Mouse (Mus musculus) heart, embryonic 15.5 days (tissue): Measurements from ENCODE around the gene Gm47955. TPM values are rescaled to one million over a fixed set of nuclear protein-coding genes. Genes with fewer than 3 reads are reported as not detected.

Experiments used
- ATAC-seq: fragments of 200-750 bp; cut with Nextera tagmentation; replicated peaks from 2 replicates; pipeline ENCODE4 v1.8.0; 2017; ENCODE audit warnings: low read depth, moderate TSS enrichment; ENCODE audit not compliant: insufficient number of reproducible peaks, insufficient read depth, low FRiP score
- H3K27ac ChIP-seq: fragments of 300-500 bp; sonication (generic); 2 replicates; pipeline ENCODE4 v1.5.1; 2015; ENCODE audit warnings: mild to moderate bottlenecking, inconsistent platforms
- H3K27me3 ChIP-seq: fragments of 300-500 bp; sonication (generic); 2 replicates; pipeline ENCODE4 v1.6.1; 2015; ENCODE audit warnings: inconsistent platforms
- H3K36me3 ChIP-seq: fragments of 300-500 bp; sonication (generic); 2 replicates; pipeline ENCODE4 v1.6.1; 2015; ENCODE audit warnings: mild to moderate bottlenecking, inconsistent platforms
- H3K4me1 ChIP-seq: fragments of 300-500 bp; sonication (generic); replicated peaks from 2 replicates; pipeline ENCODE4 v1.6.1; 2015; ENCODE audit warnings: inconsistent platforms
- H3K4me2 ChIP-seq: fragments of 300-500 bp; sonication (generic); 2 replicates; pipeline ENCODE4 v1.6.1; 2015; ENCODE audit warnings: inconsistent platforms, mild to moderate bottlenecking, moderate library complexity
- H3K4me3 ChIP-seq: fragments of 300-500 bp; sonication (generic); 2 replicates; pipeline ENCODE4 v1.5.1; 2015; ENCODE audit warnings: mild to moderate bottlenecking, inconsistent platforms
- H3K9ac ChIP-seq: fragments of 300-500 bp; sonication (generic); 2 replicates; pipeline ENCODE4 v1.6.1; 2015; ENCODE audit warnings: mild to moderate bottlenecking, inconsistent platforms
- H3K9me3 ChIP-seq: fragments of 300-500 bp; sonication (generic); replicated peaks from 2 replicates; pipeline ENCODE4 v1.6.1; 2016; ENCODE audit warnings: inconsistent platforms
- WGBS: fragments of 180-500 bp; shearing (Covaris S2); methylation state at CpG from one replicate; pipeline ENCODE4 v1.1.7; 2015; ENCODE audit warnings: mixed read lengths; 5-methylcytosine and 5-hydroxymethylcytosine counted together
- polyA plus RNA-seq: library from polyadenylated mRNA; unstranded; fragments of >200 nt; fragmentation: Nextera tagmentation; extraction: Ambion mirVana; gene quantifications from 2 replicates; pipeline ENCODE4 v1.2.1, GENCODE M21; 2015

Gene Gm47955
- polyA plus RNA-seq, 1 experiment from 2014 or later, result not detected

GRCm38 (mm10) chr1:82966413-82966812, 6.3 kb downstream of the Gm47955 start:
- no peaks in the 10 kb centered on the region for H3K9me3 ChIP-seq
- H3K4me2 ChIP-seq, result no peak overlapping the region
- no peak overlapping the region for H3K9ac ChIP-seq
- H3K4me3 ChIP-seq, result no peak overlapping the region
- peaks cover 2% of the 10 kb centered on the region; the same call in 1 of the 2 replicates for H3K4me1 ChIP-seq
- no peaks in the 10 kb centered on the region for H3K27me3 ChIP-seq
- no peak for ATAC-seq
- H3K27ac ChIP-seq, result no peak overlapping the region
- no peaks in the 10 kb centered on the region for H3K36me3 ChIP-seq
- 61% methylated on average over 3 of the region's 3 CpGs for WGBS

- Histone ChIP-seq H3K9me3 (no peaks in the 10 kb centered on the region), H3K27ac (peak overlapping the region; percentile 61), H3K4me1 (peaks cover 27% of the 10 kb centered on the region), H3K9ac (no peak overlapping the region), H3K4me2 (peak overlapping the region; percentile 31; the same call in 1 of the 2 replicates), H3K36me3 (no peaks in the 10 kb centered on the region), H3K4me3 (no peak overlapping the region), H3K27me3 (no peaks in the 10 kb centered on the region)
- peak; percentile 80 for ATAC-seq
- WGBS, result 6% methylated on average over 4 of the region's 4 CpGs
These were observed 12.0 kb downstream of the Gm47955 start for GRCm38 (mm10) chr1:82972046-82972445.

GRCm38 (mm10) chr1:82973244-82973643, 13.2 kb downstream of the Gm47955 start:
- no peak for ATAC-seq

GRCm38 (mm10) chr1:82973901-82974300, 13.8 kb downstream of the Gm47955 start:
- no peak overlapping the region for H3K27ac ChIP-seq
- H3K4me2 ChIP-seq, result no peak overlapping the region
- no peak for ATAC-seq

More at GRCm38 (mm10) chr1:82973244-82973643, 13.2 kb downstream of the Gm47955 start:
- Histone ChIP-seq H3K4me1 (peaks cover 27% of the 10 kb centered on the region), H3K9me3 (no peaks in the 10 kb centered on the region), H3K36me3 (no peaks in the 10 kb centered on the region), H3K4me3 (no peak overlapping the region), H3K27me3 (no peaks in the 10 kb centered on the region), H3K27ac (no peak overlapping the region; the same call in 1 of the 2 replicates), H3K4me2 (no peak overlapping the region), H3K9ac (no peak overlapping the region)
- WGBS, result 55% methylated on average over 1 of the region's 1 CpGs

GRCm38 (mm10) chr1:82974342-82974741, 14.3 kb downstream of the Gm47955 start:
- H3K9ac ChIP-seq, result no peak overlapping the region
- H3K9me3 ChIP-seq, result no peaks in the 10 kb centered on the region
- H3K4me2 ChIP-seq, result no peak overlapping the region
- no peaks in the 10 kb centered on the region for H3K36me3 ChIP-seq
- H3K27ac ChIP-seq, result no peak overlapping the region
- H3K4me3 ChIP-seq, result no peak overlapping the region
- 65% methylated on average over 9 of the region's 9 CpGs for WGBS
- no peaks in the 10 kb centered on the region for H3K27me3 ChIP-seq
- peaks cover 27% of the 10 kb centered on the region for H3K4me1 ChIP-seq
- no peak; the same call in 1 of the 2 replicates for ATAC-seq

More at GRCm38 (mm10) chr1:82973901-82974300, 13.8 kb downstream of the Gm47955 start:
- no peak overlapping the region for H3K4me3 ChIP-seq
- H3K9ac ChIP-seq, result no peak overlapping the region
- 47% methylated on average over 6 of the region's 6 CpGs for WGBS
- no peaks in the 10 kb centered on the region for H3K9me3 ChIP-seq
- peaks cover 27% of the 10 kb centered on the region for H3K4me1 ChIP-seq
- no peaks in the 10 kb centered on the region for H3K27me3 ChIP-seq
- no peaks in the 10 kb centered on the region for H3K36me3 ChIP-seq

- ATAC-seq, result no peak
- Histone ChIP-seq H3K4me2 (no peak overlapping the region), H3K9ac (no peak overlapping the region), H3K9me3 (no peaks in the 10 kb centered on the region), H3K36me3 (no peaks in the 10 kb centered on the region), H3K27me3 (no peaks in the 10 kb centered on the region), H3K27ac (no peak overlapping the region), H3K4me3 (no peak overlapping the region), H3K4me1 (peaks cover 27% of the 10 kb centered on the region)
- 63% methylated on average over 5 of the region's 5 CpGs for WGBS
These were observed 15.7 kb downstream of the Gm47955 start for GRCm38 (mm10) chr1:82975750-82976149.

- no peaks in the 10 kb centered on the region for H3K9me3 ChIP-seq
- H3K27me3 ChIP-seq, result no peaks in the 10 kb centered on the region
- H3K4me1 ChIP-seq, result peaks cover 11% of the 10 kb centered on the region
- no peak for ATAC-seq
- no peak overlapping the region for H3K4me3 ChIP-seq
- H3K27ac ChIP-seq, result no peak overlapping the region
- H3K9ac ChIP-seq, result no peak overlapping the region
- H3K36me3 ChIP-seq, result no peaks in the 10 kb centered on the region
- no peak overlapping the region for H3K4me2 ChIP-seq
These were observed 17.8 kb downstream of the Gm47955 start for GRCm38 (mm10) chr1:82977840-82978239.

- no peak overlapping the region for H3K27ac ChIP-seq
- H3K27me3 ChIP-seq, result no peaks in the 10 kb centered on the region
- peaks cover 3% of the 10 kb centered on the region; the same call in 1 of the 2 replicates for H3K4me1 ChIP-seq
- H3K4me2 ChIP-seq, result no peak overlapping the region
- H3K9ac ChIP-seq, result no peak overlapping the region
- WGBS, result 88% methylated on average over 6 of the region's 6 CpGs
- ATAC-seq, result no peak
- H3K36me3 ChIP-seq, result no peaks in the 10 kb centered on the region
- H3K9me3 ChIP-seq, result no peaks in the 10 kb centered on the region; the same call in 1 of the 2 replicates
- H3K4me3 ChIP-seq, result no peak overlapping the region
These were observed 26.7 kb downstream of the Gm47955 start for GRCm38 (mm10) chr1:82986738-82987137.

GRCm38 (mm10) chr1:82987530-82988198, 27.6 kb downstream of the Gm47955 start:
- no peak overlapping the region for H3K9ac ChIP-seq
- H3K4me3 ChIP-seq, result no peak overlapping the region
- H3K36me3 ChIP-seq, result no peaks in the 10 kb centered on the region
- peaks cover 3% of the 10 kb centered on the region; the same call in 1 of the 2 replicates for H3K4me1 ChIP-seq
- no peaks in the 10 kb centered on the region; the same call in 1 of the 2 replicates for H3K9me3 ChIP-seq
- no peak overlapping the region for H3K4me2 ChIP-seq
- 19% methylated on average over 4 of the region's 4 CpGs for WGBS
- no peak overlapping the region for H3K27ac ChIP-seq
- 0 out of 2 replicates have a peak, but pooled peaks have one; percentile 27 for ATAC-seq
- H3K27me3 ChIP-seq, result no peaks in the 10 kb centered on the region

GRCm38 (mm10) chr1:82991062-82991461, 31.0 kb downstream of the Gm47955 start:
- H3K27ac ChIP-seq, result no peak overlapping the region
- no peak overlapping the region for H3K9ac ChIP-seq
- 54% methylated on average over 4 of the region's 4 CpGs for WGBS
- no peak for ATAC-seq
- no peak overlapping the region for H3K4me3 ChIP-seq
- H3K9me3 ChIP-seq, result no peaks in the 10 kb centered on the region
- H3K4me1 ChIP-seq, result peaks cover 3% of the 10 kb centered on the region; the same call in 1 of the 2 replicates
- H3K27me3 ChIP-seq, result no peaks in the 10 kb centered on the region
- H3K36me3 ChIP-seq, result no peaks in the 10 kb centered on the region
- H3K4me2 ChIP-seq, result no peak overlapping the region

GRCm38 (mm10) chr1:82991596-82991995, 31.5 kb downstream of the Gm47955 start:
- Histone ChIP-seq H3K27me3 (no peaks in the 10 kb centered on the region), H3K27ac (no peak overlapping the region), H3K4me3 (no peak overlapping the region), H3K36me3 (no peaks in the 10 kb centered on the region), H3K9ac (no peak overlapping the region), H3K9me3 (no peaks in the 10 kb centered on the region), H3K4me1 (peaks cover 3% of the 10 kb centered on the region; the same call in 1 of the 2 replicates), H3K4me2 (no peak overlapping the region)
- WGBS, result 74% methylated on average over 3 of the region's 3 CpGs
- ATAC-seq, result no peak

- Histone ChIP-seq H3K27me3 (no peaks in the 10 kb centered on the region), H3K4me2 (no peak overlapping the region), H3K4me3 (no peak overlapping the region), H3K36me3 (no peaks in the 10 kb centered on the region), H3K4me1 (peaks cover 3% of the 10 kb centered on the region; the same call in 1 of the 2 replicates), H3K27ac (no peak overlapping the region), H3K9me3 (no peaks in the 10 kb centered on the region), H3K9ac (no peak overlapping the region)
- ATAC-seq, result no peak
- WGBS, result 90% methylated on average over 6 of the region's 6 CpGs
These were observed 32.0 kb downstream of the Gm47955 start for GRCm38 (mm10) chr1:82992093-82992492.
